Mouse (Mus musculus) megakaryocyte, adult 5-6 weeks (primary cell): ENCODE measurements around the gene Il1f6. TPM values are rescaled to one million over a fixed set of nuclear protein-coding genes. Genes with fewer than 3 reads are reported as not detected.
"Not testable (repeated sequence)": the region's sequence is repeated elsewhere in the genome, so short reads cannot be mapped to it uniquely, and the experiment has no call there.

ENCODE experiments used
- ATAC-seq: 2 replicates; pipeline ENCODE4 v1.8.0; 2016; ENCODE audit warnings: mild to moderate bottlenecking, inconsistent platforms; ENCODE audit not compliant: poor library complexity, severe bottlenecking
- total RNA-seq, 2 experiments: library from RNA; stranded (forward) in 1 of 2; stranded (reverse) in 1 of 2; fragments of 153-499, 151-499 nt in 1 of 2; fragments of 221-1000, 200-1000 nt in 1 of 2; gene quantifications; 2 replicates each; pipeline versions ENCODE4 v1.2.3 to v1.2.4; 2015 to 2017

The Il1f6 gene
- total RNA-seq (2015) (not detected in 2 replicates), total RNA-seq (2017) (not detected in 2 replicates)

- no peak for ATAC-seq
These were observed at the start of gene Il1f6 for GRCm38 (mm10) chr2:24215118-24215517. TSS of gene Il1f6 (plus strand) at chr2:24215418.

GRCm38 (mm10) chr2:24181683-24182331, 33.4 kb upstream of the Il1f6 start:
- ATAC-seq = peak; percentile 75

DNA sequence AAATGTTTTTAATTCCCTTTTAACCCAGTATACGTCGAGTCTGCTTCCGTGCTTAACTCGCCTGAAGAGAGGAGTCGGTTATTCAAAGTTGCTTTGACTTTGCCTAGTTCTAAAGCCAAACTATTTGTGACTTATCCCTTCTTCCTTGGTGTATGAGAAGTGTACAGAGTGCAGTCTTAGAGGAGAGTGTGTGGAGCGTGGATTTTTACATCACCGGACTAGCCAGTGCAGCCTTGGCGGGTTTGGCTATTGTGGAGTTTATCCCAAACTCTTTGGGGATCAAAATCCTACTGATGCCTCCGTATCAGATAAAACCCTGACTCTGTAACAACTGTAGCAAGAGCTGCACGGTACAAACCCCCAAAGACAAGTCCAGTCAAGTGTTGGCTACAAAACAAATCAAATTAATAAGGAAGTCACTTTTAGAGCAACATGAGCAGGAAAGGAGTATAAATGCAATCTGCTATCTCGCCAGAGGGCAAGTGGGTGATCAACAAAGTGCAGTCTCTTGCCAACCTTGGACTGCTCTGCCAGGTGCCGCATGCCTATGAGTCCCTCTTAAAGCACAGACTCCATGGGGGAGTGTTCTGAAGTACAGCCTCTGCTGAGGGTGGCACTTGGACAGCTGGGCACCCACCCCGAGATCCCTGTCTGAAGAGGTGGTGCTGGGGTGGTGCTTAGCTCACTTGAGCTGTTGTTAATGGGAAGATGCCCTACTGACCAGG, 32.6 kb upstream of the Il1f6 start:
- peak; percentile 8; the same call in 1 of the 2 replicates for ATAC-seq

- ATAC-seq = not testable (repeated sequence)
These were observed 31.1 kb upstream of the Il1f6 start for GRCm38 (mm10) chr2:24184092-24184491.

- peak; percentile 51 for ATAC-seq
These were observed 29.0 kb upstream of the Il1f6 start, which contains the start of gene Il1f9 for GRCm38 (mm10) chr2:24186176-24186575. TSS of gene Il1f9 (plus strand) at chr2:24186476.

GRCm38 (mm10) chr2:24187585-24187984, 27.6 kb upstream of the Il1f6 start:
- ATAC-seq = peak; percentile 68

DNA sequence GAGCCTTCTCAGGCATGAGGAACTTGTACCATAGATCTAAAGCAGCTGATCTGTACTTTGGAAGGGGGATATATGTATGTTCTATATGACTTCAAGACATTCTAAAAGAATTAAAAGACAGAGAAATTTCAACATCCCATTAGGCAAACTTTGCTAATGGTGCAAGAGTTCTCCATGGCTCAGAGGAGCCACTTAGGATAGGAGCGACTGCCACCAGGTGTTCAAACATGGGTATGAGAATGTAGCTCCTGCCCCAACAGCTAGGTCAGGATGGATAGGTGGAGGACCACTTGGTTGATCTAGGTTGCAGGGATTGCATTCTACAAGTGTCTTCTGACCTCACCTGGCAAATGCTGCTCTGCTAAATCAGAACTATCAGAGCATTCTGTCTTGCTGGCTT, 27.0 kb upstream of the Il1f6 start:
- peak; percentile 60 for ATAC-seq

- ATAC-seq = no peak
These were observed 12.0 kb downstream of the Il1f6 start for GRCm38 (mm10) chr2:24227191-24227590.

- no peak for ATAC-seq
These were observed 52.3 kb downstream of the Il1f6 start for GRCm38 (mm10) chr2:24267503-24267902.

GRCm38 (mm10) chr2:24273619-24274018, 58.4 kb downstream of the Il1f6 start:
- ATAC-seq = no peak

- no peak for ATAC-seq
These were observed 59.9 kb downstream of the Il1f6 start for GRCm38 (mm10) chr2:24275146-24275545.

Other genes with a start within 250 kb of the Il1f6 start
- gene Hnmt, start 166.0 kb upstream of the Il1f6 start, total RNA-seq (2015) = 15.1 and 16.1 TPM in 2 replicates
- gene Hnmt, start 166.0 kb upstream of the Il1f6 start, total RNA-seq (2017) = 27.2 and 41.2 TPM in 2 replicates
- gene Tbpl2, start 118.8 kb upstream of the Il1f6 start, total RNA-seq (2015) = not detected in 2 replicates
- not detected in 2 replicates for gene Tbpl2, start 118.8 kb upstream of the Il1f6 start, total RNA-seq (2017)
- gene Il1f8, start 62.3 kb upstream of the Il1f6 start, total RNA-seq (2015) = not detected in 2 replicates
- gene Il1f8, start 62.3 kb upstream of the Il1f6 start, total RNA-seq (2017) = not detected in 2 replicates
- 55.9 and 64.6 TPM in 2 replicates for gene Il1f9, start 28.9 kb upstream of the Il1f6 start, total RNA-seq (2015)
- 38.3 and 38.4 TPM in 2 replicates for gene Il1f9, start 28.9 kb upstream of the Il1f6 start, total RNA-seq (2017)
- gene Il1f5, start 61.5 kb downstream of the Il1f6 start, total RNA-seq (2015) = not detected in 2 replicates
- not detected in 2 replicates for gene Il1f5, start 61.5 kb downstream of the Il1f6 start, total RNA-seq (2017)
- not detected in 2 replicates for gene Il1f10, start 75.8 kb downstream of the Il1f6 start, total RNA-seq (2015)
- gene Il1f10, start 75.8 kb downstream of the Il1f6 start, total RNA-seq (2017) = not detected in 2 replicates
- 43.0 and 51.1 TPM in 2 replicates for gene Il1rn, start 121.4 kb downstream of the Il1f6 start, total RNA-seq (2015)
- gene Il1rn, start 121.4 kb downstream of the Il1f6 start, total RNA-seq (2017) = 35.8 and 35.9 TPM in 2 replicates
- gene Psd4, start 152.2 kb downstream of the Il1f6 start, total RNA-seq (2015) = 31.0 and 32.2 TPM in 2 replicates
- gene Psd4, start 152.2 kb downstream of the Il1f6 start, total RNA-seq (2017) = 64.7 and 71.7 TPM in 2 replicates